Mouse (Mus musculus) ES-E14 (cell line): ENCODE measurements around the gene Pias4.

Experiments used
- CHD2 ChIP-seq: IDR thresholded peaks from 2 replicates; pipeline ENCODE4 v1.6.1; 2014; ENCODE audit warnings: mild to moderate bottlenecking, low read depth, low read length, inconsistent platforms
- HCFC1 ChIP-seq: IDR thresholded peaks from 2 replicates; pipeline ENCODE4 v1.6.1; 2012; ENCODE audit warnings: low read length, inconsistent platforms, borderline replicate concordance; ENCODE audit not compliant: insufficient read depth
- MAFK ChIP-seq: IDR thresholded peaks from 2 replicates; pipeline ENCODE4 v1.6.1; 2014; ENCODE audit warnings: mild to moderate bottlenecking, low read depth, low read length, inconsistent platforms; ENCODE audit not compliant: insufficient read depth
- ZC3H11A ChIP-seq: IDR thresholded peaks from 2 replicates; pipeline ENCODE4 v1.6.1; 2012; ENCODE audit warnings: low read depth, mild to moderate bottlenecking, inconsistent platforms, low read length, borderline replicate concordance
- ZNF384 ChIP-seq: IDR thresholded peaks from 2 replicates; pipeline ENCODE4 v1.6.1; 2012; ENCODE audit warnings: low read depth, low read length, inconsistent platforms

DNA sequence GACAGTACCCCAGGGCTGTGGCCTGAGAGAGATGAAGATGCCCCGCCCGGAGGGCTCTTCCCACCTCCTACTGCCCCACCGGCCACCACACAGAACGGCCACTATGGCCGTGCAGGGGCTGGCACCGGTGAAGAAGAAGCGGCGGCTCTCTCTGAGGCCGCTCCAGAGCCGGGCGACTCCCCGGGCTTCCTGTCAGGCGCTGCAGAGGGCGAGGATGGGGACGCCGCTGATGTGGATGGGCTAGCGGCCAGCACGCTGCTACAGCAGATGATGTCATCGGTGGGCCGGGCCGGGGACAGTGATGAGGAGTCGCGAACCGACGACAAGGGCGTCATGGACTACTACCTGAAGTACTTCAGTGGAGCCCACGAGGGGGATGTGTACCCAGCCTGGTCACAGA, 23.1 kb downstream of the Pias4 start:
- no peak for TF ChIP-seq CHD2
- TF ChIP-seq ZNF384: no peak
- no peak for TF ChIP-seq ZC3H11A
- no peak for TF ChIP-seq MAFK
- TF ChIP-seq HCFC1: no peak
